Mouse (Mus musculus) thymus, postnatal 36 days (tissue): Measurements from ENCODE around the gene Dus4l.
A peak's percentile ranks its signal among the peaks of the same experiment; 100 is the strongest.
"Not testable (repeated sequence)": the region's sequence is repeated elsewhere in the genome, so short reads cannot be mapped to it uniquely, and the experiment has no call there.

Experiments
- DNase-seq, 2 experiments: peaks; one replicate each; pipeline ENCODE4 v3.0.0; 2022; ENCODE audit warnings: mixed read lengths in 2 of 2

The Dus4l gene

DNA sequence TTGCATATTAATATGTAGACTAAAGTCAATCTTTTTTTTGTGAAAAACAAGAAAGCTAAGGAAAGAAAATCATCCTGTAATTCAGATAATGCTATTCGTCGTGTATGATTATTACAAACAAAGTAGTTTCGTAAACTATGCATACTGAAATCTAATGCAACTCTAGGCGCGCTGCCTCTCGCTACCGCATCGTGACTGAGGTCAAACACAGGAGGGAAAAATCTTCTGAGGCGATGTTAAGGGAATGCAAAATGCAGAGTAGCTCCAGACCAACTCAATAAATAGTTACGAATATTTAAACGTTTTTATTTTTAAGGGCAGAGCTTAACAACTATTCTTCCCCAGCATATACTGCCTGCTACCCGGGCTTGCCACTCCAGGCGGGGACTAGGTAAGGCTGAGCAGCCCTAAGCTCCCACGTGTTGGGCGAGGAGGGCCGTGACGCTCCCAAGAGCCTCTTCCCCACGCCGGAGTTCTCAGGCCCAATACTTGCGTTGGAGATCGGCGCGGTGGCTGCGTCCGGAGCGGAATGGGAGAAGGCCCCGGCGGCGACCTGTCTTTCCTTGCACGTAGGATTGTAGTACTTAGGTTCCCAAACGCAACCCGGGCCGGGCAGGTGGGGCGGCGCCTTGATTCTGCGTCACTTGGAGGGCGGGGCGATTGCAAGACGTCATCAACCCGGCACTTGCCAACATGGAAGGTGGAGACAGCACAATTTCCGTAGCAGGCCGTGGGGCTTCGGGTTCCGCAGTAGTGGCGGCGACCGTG, at the start of gene Dus4l, which contains the start of gene Cog5:
TSS of gene Dus4l (minus strand) at position 630 of the 768 bp plus-strand sequence.
TSS of gene Cog5 (plus strand) at position 673 of the 768 bp plus-strand sequence.
- peak; percentile 95 to 98 for DNase-seq

DNA sequence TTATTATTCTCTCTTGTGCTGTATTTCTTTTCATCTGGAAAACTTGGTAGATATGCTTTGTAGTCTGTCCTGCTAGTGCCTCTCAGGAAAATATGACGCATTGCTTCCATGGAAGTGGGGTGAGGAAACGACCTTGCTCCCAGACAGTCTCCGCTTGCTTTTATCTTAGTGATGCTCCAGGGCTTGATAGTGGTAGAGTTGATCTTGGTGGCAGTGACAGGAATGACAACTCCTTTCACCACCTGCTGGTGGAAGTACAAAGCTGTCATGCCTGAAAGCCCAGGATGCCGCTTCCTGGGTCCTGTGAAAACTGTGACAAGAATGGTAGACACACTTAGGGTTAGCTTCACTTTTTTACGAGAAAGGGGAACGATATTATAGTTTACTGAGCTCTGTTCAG, 49.3 kb upstream of the Dus4l start:
- DNase-seq: no peak

DNA sequence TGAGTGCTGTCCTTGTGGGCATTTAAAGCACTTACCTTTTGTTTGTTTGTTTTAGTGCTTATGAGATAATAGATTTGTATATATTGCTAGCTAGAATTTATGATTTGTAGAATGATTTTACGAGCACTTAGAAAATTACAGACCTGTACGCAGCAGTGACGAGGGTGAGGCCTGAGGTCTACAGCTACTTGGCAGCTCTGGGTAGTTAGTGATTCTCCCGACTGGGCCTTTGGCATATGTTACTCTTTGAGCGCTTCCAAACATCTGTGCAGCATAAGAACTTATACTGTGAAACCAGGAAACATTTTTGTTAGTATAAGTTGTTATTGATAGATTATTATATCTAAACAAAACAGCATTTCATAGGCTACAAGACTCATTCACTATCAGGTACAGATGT, 46.8 kb upstream of the Dus4l start:
- no peak for DNase-seq

DNA sequence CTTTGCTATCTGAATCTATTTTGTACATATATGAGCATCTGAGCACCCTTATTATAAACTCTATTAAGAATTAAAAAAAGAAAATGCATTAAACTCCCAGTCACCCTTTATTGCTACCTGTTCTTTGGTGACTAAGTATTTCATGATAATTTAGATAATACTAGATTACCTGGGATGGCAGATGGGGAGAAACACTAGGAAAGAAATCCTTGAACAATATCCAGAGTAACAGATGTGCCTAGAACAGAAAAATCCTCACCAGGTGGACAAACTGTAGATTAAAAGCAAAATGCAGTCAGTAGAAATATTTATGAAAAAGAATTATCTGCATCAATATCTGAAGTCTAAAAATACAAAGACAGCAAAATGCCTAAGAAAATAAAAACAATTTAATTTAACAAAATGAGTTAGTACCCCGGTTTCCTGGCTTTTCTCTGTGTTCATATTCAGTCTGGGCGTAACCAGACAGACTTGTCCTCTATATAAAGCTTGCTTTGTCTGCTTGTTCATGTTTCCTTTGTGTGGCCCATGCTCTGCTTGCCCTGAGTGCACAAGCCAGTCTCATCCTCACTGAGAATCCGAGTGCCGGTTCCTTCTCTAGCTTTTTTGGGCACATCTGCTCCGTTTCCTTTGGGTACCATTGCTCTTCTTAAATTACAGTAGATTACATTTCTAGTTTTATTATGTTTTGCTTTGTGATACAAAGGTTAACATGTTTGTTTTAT, 46.2 kb upstream of the Dus4l start:
- DNase-seq: no peak

DNA sequence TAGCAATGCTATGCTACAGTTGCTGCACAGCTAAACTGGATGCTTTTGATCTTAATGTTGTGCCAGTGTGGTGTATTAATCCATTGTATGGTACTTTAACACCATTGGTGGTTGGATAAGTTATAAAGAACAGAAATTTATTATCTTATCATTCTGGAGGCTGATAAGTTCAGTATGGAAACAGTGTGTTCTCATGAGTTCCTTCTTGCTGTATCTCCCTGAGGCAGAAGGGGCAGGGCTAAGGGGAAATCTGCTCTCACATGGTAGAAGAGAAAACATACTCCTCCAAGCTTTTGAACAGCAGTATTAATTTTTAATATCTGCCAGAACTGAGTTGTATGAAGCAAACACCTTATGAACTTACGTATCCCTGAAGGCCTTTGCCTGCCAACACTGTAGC, 38.7 kb upstream of the Dus4l start:
- no peak for DNase-seq

DNA sequence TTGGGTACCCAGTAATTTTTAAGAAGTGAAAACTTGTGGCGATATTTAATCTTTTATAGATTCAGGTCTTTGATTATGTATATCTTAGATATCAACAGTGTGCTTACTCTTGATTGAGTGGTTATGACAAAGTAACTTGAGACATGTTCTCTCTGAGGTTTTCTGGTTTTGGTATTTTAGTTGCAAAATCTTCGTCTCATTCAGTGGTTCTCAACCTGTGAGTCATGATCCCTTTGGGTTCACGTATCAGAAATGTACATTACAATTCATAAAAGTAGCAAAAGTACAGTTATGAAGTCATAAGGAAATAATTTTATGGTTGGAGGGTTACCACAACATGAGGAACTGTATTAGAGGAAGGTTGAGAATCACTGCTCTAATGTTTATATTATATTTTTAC, 32.1 kb upstream of the Dus4l start:
- DNase-seq: no peak

DNA sequence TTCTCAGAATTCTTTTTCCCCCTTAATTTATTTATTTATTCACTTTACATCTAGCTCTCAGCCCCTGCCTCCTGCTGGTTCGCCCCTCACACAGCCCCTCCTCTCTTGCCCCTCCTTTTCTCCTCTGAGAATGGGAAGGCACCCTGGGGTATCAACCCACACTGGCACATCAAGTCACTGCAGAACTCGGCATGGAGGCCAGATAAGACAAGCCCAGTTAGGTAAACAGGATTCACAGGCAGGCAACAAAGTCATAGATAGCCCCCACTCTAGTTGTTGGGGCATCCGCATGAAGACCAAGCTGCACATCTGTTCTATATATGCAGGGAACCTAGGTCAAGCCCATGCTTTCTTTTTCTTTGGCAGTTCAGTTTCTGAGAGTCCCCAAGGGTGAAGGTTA, 12.6 kb upstream of the Dus4l start:
- DNase-seq: no peak

DNA sequence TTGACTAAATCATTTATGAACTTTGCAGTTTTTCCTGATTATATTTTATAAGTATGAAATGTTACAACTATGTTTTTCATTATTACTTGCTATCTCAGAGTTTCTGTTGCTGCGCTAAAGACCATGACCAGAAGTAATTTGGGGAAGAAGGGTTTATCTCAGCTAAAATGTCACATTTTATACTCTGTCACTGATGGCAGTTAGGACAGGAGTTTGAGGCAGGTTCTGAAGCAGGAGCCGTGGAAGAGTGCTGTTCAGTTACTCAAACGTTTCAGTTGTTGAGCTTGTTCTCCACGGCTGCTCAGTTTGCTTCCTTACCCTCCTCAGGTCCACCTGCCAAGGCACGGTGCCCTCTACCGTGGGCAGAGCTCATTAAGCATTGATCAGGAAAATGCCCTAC, 11.4 kb upstream of the Dus4l start:
- no peak for DNase-seq

DNA sequence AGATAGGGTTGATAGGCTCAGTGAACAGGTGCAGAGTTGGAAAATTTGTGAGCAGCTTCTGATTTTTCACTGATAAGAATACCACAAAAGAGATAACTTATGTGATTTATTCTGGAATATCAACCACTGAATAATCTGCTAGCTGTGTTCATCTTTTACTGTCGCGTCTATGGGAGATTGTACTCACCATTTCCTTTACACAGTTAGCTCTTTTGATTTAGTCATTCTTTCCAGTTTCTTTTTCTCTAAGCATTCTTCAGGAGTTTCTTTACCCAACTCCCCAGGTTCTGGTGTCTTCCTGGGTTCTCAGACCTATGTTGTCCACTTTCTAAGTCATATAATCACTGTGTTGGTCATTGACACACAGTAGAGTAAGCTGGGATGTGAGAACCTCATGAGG, 2.2 kb upstream of the Dus4l start:
- no peak for DNase-seq

DNA sequence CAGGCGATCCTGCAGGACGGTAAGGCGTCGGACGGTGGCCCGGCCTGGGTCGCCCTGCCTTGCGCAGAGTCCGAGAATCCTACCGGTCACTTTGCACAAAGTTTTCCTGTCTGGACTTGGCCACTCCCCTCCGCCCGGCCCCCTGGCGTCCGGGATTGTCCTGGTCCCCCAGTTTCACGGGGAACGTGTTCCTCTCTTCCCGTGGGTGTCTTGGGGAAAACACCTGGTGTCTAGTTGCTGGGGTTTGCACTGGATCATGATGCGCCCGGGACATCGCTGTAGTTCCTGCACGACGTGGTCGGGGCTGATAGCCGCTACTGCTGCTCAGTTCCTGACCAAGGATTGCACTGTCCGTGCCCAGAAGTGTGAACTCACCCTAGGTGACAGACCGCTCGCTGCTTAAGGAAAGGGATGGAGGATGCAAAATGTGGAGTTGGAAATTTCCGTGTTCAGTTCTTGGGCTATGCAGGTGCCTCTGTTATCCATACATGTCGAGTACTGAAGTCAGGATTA, 395 bp upstream of the Dus4l start:
- DNase-seq: no peak

DNA sequence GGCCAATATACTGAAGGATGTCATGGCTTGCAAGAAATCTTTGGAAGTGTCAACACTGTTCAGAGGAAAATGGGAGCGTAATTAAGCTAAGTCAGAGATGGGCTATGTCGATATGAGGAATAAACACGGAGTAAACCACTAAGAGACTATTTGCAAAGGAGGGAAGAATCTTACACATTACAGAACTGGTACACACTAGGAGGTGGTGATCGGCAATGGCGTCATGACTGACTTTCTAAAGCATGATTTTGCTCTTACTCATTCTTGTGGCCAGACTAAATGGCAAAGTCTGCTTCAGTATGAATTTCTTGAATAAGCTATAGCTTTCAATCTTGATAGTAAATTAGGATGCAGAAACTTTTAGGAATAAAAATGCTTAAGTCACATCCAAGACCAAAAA, 1.0 kb downstream of the Dus4l start:
- DNase-seq: no peak

DNA sequence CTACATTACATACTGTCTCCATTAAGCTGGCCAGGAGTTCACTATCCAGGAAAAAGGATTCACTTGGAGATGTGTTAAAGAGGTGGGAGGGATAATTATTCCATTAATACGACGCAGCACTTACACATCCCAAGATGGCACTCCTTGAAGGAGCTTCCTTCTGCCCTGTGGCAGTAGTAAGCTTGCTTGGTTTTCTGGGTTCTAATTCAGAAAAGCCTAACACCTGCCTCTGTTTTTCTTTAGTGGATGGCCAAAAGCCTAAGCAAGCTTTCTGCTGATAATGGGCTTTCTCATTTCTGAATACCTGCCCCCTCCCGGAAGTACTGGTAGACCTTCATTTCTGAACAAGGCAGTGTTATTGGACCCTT, 19.4 kb downstream of the Dus4l start:
- DNase-seq: no peak

DNA sequence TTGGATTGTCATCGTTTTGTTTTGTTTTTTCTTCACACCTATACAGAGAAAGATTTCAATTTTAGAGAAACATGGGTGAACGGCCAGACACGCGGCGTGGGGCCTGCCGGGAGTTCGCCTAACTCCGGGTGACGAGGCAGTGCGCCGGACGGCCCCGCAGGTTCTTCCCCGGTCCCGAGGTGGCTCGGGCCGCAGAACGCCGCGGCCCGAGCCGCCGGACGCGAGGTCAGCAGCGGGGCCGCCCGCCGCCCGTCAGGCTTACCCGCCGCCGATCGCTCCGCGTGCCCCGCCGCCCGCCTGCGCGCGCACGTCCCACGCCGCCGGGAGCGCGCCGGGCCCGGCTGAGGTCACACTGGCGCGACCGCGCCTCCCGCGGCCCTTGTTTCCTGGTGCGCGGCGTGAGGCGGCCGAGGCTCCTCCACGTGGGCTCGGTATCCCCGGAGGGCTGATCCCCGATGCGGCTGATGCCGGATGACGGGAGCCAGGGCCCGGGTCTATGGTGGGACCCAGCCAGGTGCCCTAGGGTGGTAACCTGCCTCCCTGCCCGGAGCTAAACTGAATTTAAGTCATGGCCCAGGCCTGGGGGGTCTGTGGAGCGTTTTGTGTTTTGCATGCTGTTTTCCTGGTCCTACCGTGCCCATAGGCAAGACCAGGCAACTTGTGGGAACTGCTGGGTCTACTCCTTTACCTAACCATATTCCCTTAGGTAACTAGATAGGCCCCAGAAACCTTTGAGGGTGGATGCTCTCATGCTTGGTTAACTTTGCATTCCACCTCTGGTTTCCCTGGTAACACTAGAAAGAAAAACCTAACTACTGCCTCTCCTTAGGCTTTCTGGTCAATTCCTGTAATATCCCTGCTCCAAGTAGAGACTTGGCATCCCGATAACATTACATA, 20.0 kb downstream of the Dus4l start, which contains the start of gene Bcap29:
TSS of gene Bcap29 (minus strand) at position 316 of the 897 bp plus-strand sequence.
- peak; percentile 78 to 79 for DNase-seq

DNA sequence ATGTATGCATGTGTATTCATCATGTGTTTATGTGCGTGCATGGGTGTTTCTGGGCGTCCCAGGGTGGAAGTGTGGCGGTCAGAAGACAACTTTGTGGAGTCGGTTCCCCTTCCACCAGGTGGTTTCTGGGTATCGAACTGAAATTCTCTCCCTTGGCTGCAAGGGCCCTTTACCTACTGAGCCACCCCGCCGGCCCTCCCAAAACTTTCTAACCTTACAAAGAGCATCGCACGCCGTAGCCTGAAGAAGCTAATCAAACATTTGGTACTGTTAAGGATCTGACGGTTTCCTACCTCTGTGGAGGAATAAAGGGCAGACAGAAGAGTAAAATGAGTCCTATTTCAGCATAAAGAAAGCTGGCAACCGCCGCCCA, 20.7 kb downstream of the Dus4l start:
- peak in 1 of 2 experiments; percentile 25 for DNase-seq

DNA sequence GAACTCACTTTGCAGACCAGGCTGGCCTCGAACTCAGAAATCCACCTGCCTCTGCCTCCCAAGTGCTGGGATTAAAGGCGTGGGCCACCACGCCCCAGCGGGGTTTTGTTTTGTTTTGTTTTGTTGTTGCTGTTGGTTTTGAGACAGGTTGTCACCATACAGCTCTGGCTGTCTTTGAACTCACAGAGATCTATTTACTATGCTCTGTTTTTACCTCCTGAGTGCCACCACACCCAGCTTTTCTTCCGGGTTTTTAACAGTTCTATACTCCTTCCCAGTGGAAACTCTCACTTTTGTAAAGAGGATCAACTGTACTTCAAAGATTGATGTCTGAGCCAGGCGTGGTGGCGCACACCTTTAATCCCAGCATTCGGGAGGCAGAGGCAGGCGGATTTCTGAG, 26.2 kb downstream of the Dus4l start:
- not testable (repeated sequence) for DNase-seq

DNA sequence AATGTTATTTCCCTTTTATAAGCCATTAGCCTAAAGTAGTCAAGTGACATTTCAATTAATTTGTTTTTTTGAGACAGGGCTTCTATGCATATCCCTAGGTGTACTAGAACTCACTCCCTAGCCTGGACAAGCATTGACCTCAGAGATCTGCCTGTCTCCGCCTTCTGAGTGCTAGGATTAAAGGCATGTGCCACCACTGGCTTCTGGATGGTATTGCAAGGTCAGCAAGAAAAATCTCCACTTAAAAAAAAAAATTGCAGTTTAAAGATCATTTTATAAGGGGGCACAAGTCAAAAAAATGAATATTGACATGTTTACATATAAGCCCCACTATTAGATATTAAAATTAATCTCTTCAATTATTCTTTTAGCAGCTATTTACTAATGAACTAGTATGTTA, 29.6 kb downstream of the Dus4l start:
- DNase-seq: no peak

DNA sequence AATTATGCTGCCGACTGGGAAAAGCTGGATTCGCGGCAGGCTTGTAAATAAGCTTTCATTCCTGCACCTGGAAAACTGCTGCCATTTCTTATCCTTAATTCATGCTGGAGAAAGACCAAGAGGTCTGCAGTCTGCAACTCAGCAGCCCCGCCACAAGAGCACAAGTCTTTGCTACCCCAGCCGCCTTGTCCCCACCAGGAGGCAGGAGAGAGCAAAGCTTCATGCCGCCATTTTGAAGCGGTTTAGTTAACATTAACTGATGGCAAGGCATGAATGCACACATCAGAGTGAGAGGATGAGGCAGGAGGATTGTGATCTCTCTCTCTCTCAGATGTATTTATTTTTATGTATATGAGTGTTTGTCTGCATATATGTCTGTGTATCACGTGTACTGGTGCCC, 34.5 kb downstream of the Dus4l start:
- no peak for DNase-seq

DNA sequence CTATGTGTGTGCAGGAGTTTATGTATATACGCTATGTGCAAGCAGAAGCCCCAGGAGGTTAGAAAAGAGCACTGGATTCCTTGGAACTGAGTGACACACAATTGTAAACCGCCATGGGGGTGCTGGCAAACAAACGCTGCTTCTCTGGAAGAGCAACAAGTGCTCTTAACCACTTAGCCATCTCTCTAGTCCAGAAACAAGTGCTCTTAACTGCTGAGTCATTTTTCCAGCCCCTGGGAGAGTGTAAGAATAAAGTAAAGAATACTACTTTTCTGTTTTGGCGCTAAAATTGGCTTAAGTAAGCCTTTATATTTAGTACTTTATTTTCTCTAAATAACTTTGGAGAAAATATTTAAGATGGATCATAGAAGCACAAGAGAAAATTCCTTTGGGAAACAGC, 41.3 kb downstream of the Dus4l start:
- DNase-seq: no peak

DNA sequence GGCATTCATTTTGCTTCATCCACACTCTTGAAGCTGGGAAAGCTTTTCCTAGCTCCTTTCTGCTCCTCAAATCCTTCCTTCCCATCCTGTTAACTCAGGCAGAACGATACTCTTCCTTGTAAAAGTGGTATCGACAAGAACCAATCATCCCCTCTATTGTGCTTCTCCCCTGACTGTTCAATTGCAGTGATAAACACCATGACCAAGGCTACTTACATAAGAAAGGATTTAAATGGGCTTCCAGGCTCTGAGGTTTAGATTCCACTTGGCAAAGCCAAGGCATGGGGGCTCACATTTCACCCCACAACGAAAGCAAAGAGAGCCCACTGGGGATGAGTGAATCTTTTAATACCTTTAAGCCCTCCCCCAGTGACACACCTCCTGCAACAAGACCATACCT, 46.5 kb downstream of the Dus4l start:
- DNase-seq: no peak

DNA sequence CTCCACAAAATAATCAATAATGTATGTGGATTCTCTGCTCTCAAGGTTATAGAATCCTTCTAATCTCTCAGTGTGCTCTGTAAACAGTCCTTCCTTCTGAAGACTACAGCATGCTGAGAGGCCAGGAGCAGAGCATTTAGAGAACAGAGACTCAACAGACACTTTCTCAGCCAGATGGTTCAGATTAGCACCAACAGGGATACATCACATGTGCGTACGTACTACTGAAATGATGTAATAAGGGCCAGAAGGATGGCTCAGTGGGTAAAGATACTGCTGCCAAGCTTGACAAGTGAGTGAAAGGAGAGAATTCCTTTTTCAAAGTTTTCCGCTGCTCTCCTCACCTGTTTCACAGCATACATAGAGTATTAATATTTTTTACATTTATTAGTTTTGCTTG, 49.7 kb downstream of the Dus4l start:
- DNase-seq: no peak

DNA sequence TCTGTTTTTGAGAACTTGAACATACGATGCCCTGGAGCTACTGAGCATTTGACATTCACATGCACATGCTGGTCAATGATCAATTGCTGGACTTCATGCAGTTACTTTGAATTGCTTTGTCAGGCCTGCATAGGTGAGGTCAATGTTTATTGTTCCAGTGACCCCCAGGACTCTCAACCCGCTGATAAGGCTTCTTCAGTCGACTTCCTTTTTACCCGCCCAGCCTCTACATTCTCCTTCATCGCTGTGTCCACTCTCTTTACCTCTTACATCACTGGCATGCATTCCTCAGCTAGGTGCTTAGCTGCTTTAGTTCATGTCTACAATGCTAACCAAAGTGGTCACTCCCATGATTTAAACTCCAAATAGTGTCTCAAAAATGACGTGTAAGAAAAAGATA, 51.0 kb downstream of the Dus4l start:
- DNase-seq: no peak

DNA sequence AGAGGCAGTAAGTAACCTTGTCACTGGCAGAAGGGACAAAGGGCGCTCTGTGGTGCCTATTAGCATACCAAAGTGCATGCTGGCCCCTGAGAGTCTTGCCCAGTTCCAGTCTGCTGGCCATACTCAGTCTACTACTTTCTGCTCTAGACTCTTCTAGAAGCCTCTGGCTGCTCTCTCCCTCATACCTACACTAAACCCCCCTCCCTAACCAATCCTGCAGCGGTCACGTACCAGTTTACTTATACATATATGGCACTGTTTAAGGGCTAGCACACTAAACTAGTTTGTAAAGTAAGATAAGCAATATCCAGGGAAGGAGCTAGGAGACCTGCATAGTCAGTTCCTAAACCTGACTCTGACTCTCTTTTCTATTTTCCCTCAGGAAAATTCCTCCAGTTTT, 60.3 kb downstream of the Dus4l start:
- DNase-seq: no peak

DNA sequence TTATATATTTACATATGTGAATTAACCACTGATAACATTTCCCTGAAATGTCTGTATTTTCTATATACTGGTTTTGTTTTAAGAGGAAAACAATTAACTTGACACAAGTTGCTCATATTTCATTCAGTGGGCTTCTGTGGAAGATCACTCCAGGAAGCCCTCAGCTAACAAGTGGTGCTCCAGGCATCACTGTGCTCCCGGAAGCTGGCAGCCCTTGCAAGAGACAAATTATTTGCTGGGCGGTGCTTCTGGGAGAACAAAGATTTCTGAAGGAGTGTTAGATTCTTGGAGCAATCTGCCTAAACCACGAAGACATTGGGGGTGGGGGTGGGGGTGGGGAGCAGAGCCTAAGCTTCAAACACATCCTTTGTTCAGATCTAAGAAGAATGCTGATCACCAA, 62.6 kb downstream of the Dus4l start:
- no peak for DNase-seq
